Mouse (Mus musculus) gastrocnemius, adult 8-10 months (tissue): Measurements from ENCODE around the gene Klhl22. TPM values are rescaled to one million over a fixed set of nuclear protein-coding genes. Genes with fewer than 3 reads are reported as not detected.

Experiments
- DNase-seq, 2 experiments: peaks; one replicate each; pipeline ENCODE4 v3.0.0; 2022; ENCODE audit warnings: low spot score in 2 of 2
- total RNA-seq, 4 experiments: library from RNA; stranded (reverse); gene quantifications; 2 replicates each; pipeline ENCODE4 v1.2.4; 2022

Klhl22 gene
- total RNA-seq, 4 experiments from 2014 or later: 20.1 to 30.6 (median 25.4) TPM

DNA sequence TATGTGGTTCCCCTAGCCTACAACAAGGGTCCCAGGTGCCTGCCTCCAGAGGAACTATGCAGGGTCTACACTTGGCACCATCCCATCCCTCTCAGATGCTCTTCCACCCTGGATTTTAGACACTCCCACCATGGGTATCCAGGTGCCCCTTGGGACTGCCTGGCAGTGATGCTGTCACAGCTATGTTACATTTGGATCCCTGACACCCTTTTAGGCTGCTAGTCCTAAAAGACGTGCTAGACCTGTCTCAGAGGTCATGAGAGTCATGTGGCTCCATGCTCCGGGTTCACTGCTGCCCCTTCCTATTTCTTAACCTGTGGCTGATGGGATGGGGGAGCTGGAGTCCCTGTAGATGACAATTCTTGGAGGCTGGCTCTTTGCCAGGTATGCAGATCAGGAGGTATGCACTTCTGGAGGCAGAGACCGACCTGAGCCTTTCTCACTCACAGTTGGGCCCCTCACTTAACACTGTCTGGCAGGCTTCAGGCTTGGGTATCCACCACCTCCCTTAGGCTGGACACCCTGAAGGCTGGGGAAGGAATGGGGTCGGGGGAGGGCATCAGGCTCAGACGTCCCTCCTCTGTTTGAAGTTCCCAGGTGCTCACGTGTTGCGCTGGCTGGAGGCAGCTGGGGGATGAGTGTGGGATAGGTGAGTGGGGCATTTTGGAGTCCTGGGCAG is 42.5 kb downstream of the Klhl22 start:
- no peak for DNase-seq

DNA sequence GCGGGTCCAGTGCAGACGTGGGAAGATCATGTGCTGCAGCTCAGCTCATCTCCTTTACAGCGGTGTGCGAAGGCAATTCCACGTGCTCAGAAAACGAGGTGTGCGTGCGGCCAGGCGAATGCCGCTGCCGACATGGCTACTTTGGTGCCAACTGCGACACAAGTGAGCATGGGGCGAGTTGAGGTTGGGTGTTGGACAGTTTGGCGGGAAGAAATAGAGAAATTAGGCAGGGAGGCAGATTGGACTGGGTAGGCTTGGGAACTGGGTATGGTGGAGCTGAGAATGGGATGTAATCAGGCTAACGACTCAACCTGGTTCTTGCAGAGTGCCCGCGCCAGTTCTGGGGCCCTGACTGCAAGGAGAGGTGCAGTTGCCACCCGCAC is 43.0 kb downstream of the Klhl22 start:
- DNase-seq: no peak

DNA sequence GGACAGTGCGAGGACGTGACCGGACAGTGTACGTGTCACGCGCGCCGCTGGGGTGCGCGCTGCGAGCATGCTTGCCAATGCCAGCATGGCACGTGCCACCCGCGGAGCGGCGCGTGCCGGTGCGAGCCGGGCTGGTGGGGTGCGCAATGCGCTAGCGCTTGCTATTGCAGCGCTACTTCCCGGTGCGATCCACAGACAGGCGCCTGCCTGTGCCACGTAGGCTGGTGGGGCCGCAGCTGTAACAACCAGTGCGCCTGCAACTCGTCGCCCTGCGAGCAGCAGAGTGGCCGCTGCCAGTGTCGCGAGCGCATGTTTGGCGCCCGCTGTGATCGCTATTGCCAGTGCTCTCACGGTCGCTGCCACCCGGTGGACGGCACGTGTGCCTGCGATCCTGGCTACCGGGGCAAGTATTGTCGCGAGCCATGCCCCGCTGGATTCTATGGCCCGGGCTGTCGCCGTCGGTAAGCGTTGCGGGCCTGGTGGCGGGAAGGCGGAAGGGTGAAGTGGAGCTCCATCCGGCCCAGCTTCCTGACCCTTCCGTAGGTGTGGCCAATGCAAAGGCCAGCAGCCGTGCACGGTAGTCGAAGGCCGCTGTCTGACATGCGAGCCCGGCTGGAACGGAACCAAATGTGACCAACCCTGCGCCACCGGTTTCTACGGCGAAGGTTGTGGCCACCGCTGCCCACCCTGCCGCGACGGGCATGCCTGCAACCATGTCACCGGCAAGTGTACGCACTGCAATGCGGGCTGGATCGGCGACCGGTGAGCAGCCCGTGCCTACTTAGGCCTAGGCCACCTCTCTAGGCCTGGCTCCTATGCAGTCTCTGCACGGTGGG is 43.6 kb downstream of the Klhl22 start:
- DNase-seq: no peak

DNA sequence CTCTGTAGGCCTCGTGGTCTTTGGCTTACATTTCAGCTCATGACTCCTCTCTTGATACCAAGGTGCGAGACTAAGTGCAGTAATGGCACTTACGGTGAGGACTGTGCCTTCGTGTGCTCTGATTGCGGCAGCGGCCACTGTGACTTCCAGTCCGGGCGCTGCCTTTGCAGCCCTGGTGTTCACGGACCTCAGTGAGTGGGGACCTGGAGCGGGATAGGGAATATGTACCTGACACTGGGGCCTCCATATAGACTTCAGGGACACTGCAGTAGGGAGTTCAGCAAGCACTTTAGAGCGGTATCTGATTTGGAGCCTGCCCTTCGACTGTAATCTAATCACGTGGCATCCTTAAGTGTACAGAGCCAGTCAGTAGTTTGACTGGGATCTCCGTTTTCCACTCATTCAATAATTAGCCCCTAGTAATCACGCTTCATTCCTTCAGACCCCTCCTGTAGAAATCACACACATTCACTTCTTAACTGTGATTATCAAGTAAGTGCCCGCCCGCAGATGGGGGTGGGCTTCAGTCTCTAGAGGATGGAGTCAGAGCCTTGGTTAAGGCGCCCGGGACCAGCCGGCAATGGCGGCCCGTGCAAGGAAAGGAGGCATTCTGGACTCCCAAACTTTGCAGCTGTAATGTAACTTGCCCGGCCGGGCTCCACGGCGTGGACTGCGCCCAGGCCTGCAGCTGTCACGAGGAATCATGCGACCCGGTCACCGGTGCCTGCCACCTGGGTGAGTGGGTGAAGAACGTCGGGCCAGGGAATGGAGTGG is 44.4 kb downstream of the Klhl22 start:
- DNase-seq: no peak

DNA sequence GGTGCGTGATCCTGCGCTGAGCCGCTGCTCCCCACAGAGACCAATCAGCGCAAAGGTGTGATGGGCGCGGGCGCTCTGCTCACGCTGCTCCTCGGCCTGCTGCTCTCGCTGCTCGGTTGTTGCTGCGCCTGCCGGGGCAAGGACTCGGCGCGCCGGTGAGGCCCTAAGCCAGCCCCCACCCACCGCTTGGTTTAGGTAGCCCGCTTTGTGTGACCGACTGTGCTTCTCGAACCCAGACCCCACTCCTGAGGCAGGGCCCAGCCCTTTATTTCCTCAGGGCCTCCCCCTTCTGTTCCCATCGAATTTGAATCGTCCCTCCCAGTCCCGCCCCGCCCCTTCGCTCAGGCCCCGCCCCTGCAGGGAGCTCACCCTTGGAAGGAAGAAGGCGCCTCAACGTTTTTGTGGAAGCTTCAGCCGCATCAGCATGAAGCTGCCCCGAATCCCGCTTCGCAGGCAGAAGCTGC is 45.1 kb downstream of the Klhl22 start:
- DNase-seq: no peak

DNA sequence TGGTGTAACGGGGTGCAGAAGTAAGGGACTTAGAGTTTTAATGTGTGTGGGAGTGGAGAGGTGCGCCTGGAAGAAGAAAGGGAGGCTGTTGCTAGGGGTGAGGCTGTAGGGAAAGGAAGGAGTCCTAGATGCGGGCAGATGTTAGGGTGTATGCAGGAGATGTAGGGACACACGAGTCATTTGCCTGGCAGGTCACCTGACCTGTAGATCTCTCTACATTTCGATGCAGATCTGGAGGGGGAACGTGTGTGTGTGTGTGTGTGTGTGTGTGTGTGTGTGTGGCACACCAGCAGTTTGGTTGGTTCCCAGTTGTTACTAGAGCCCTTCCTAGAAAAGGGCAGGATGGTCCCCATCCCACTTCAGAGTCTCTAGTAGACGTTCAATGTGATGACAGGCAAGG is 45.6 kb downstream of the Klhl22 start:
- no peak for DNase-seq

DNA sequence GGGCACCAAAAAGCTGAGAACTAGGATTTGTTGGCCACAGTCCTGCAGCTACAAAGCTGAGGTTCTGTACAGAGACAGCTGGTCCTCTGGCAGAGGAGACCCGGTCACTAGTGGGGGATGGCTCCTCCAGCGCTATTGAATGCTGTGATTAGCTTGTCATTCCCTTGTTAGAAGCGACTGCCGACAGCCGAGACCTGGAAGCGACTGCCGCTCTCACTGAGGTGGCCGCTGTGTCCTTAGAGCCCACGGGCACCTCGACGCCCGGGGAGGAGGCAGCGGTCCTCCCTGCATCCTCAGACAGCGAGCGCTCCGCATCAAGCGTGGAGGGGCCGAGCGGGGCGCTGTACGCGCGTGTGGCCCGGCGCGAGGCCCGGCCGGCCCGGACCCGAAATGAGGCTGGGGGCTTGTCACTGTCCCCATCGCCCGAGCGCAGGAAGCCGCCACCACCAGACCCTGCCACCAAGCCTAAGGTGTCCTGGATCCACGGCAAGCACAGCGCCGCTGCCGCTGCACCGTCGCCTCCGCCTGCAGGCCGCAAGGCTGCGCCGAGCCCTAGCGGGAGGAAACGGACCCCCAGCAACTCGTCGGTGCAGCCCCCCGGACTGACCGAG is 47.3 kb downstream of the Klhl22 start:
- no peak for DNase-seq

DNA sequence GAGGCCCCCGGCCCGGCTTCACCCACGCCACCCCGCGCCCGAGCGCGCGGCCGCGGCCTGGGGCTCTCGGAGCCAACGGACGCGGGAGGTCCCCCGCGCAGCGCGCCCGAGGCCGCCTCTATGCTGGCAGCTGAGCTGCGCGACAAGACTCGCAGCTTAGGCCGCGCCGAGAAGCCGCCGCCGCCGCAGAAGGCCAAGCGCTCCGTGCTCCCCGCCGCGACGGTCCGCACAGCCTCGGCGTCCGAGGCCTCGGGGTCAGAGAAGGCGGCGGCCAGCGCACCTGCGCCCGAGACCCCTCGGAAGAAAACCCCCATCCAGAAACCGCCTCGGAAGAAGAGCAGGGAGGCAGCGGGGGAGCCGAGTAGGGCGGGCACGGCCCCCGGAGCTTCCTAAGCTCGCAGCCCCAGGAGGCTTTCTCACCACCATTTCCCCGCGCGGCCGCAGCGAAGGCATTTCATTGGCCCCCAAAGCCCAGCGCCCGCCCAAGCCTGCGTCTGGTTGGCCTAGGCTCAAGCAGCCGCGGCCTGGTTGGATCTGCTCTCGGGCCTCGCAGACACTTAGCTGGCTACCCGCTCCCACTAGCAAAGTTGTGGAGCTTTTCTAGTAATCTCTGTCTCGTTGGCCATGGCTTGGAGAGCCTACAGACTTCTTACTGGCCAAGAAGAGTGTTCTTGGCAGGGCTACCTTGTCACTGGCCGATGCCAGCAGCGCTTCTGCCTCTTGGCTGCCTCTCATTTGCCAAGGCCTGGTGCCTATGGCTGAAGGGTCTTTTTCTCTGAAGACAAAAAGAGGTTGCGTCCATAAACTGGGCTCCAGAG is 48.0 kb downstream of the Klhl22 start:
- DNase-seq: peak; percentile 63 to 78

DNA sequence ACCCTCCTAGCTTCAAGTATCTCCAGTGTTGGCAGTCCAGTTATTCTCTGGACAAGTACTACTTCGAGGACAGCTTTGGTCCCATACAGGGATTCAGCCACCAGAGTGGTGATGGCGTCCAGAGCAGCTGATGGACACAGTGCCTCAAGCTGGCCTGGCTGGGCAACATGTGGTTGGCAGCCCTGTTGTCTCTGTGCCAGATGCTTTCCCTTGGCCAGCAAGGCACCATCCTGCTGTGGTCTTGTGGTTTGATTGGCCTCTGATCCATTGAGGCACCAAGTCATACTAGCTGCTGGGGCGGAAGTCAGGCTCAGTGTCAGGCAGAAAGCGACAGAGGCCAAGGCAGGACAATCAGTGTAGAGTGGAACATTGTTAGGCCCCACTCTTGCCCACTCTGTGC is 49.7 kb downstream of the Klhl22 start:
- DNase-seq: no peak

DNA sequence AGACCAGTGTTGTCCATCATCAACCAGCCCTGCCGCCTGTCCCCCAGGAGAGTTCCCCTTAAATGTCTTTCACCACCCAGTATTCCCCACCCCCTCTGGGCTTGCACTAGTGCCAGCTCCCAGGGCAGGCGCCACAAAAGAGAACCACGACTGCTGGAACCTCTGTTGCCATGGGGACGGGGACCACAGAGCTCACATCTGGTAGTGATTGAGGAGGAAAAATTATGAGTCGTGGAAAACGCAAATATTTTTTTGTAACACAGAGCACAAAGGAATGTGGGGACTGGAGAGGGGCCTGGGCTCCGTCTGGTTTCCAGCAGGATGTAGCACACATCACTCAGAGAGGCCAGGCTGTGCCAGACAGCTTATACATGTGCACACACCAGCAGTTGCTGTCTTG is 50.3 kb downstream of the Klhl22 start:
- peak; percentile 51 to 70 for DNase-seq

DNA sequence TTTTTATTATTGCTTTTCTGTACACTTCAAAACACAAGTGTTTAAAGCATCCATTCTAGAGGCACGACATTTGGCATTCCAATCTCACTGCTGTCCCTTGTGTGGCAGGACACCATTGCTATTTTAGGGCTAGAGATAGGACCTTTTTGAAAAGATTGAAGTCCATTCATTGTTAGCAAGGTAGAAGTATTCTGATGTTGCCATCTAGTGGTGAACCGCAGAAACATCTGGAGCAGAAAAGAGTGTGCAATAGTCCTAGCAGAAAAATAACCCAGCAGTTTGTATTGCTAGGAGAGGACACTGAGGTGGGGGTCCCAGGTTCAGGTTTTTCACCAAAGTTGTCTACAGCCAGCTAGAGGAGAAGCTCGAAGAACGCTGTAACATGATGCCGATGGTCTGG is 52.7 kb downstream of the Klhl22 start:
- no peak for DNase-seq

DNA sequence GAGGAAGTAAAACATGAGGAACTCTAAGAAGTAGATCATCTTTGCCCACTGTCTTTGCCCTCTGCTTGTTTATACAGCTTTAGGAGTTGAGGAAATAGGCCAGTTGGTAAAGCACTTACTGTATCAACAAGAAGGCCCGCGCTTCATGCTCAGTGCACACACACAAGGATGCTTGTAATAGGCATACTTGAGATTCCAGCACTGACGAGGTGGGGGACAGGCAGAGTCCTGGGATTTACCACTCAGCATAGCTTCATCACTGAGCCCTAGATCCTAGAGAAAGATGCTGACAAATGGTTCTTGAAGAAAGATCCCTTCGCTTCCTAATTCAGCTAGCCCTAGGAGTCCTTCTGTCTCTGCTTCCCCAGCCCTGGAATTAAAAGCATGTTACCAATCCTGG is 53.8 kb downstream of the Klhl22 start:
- DNase-seq: no peak

DNA sequence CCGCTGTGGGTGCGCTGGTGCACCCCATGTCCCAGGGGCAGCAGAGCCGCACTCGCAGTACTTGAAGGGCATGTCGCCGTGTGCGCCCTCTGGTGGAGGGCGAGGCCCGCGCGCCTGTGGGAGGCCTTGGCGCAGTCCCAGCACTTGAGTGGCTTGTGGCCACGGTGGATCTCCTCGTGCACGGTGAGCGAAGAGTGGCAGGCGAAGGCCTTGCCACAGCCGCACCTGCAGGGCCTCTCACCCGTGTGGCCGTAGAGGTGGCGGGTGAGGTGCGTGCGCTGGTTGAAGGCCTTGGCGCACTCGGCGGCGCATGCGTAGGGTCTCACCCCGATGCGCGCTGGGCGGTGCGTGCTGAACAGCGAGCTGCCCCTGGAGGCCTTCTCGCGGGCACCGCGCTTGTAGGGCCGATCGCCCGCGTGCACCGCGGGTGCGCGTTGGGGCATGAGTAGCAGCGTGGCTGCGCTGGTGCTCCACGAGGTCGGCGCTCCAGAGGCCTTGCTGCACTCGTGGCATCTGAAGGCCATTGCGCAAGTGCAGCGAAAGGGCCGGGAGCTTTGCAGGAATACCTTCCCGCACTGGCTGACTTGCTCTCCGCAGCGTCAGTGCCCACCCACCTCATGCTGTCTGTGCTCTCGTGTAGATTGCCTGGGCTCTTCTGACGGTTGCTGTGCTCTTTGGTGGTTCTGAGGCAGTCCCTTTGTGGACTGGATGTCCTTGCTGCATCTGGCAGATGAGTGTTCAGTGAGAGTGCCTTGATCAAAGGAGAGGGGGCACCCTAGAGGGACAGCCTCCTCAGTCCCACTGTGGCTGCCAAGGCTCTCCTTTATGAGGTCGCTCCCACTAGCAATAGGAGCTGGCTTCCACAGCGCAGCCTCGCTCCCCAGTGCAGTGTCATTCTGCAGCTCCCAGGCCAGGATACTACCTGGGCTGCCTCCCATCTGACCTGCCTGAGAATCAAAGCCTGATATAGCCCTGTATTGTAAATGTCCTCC is 56.3 kb downstream of the Klhl22 start:
- peak; percentile 59 to 65 for DNase-seq

DNA sequence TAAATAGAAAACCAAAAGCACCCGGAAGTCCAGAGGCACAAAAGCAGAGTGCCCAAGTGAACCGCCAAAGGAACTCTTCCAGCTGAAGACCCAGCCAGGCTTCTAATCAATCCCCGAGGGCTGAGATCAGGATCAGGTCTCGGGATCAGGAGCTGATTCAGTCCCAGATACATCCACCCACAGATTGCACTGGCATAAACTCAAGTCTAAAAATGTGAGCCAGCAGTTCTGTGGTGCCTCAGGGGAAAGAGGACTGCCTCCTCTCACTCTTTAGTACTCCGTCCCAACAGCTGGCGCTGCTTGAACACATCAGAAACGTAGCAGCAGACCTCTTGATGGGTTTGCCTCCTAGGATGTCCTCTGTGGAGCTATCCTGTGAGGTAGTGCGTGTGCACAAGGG is 57.1 kb downstream of the Klhl22 start:
- DNase-seq: no peak

DNA sequence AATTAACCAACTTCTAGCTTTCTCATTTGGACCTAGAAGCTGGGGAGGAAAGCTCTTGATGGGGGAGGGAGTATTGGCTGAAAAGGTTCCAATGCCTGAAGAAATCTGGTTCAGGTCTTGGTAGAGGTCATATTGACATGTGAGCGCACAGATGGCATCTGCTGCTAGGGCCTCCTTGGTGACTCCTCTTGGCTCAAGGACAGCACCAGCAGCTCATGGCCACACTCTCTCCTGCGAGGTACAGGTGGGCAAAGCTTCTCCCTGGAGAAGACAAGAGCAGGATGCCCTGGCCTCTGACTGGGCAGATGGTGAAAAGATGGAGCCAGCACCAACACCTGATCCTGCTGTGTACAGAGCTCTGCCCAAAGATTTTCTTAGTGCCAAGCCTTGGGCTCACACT is 67.1 kb downstream of the Klhl22 start:
- no peak for DNase-seq

DNA sequence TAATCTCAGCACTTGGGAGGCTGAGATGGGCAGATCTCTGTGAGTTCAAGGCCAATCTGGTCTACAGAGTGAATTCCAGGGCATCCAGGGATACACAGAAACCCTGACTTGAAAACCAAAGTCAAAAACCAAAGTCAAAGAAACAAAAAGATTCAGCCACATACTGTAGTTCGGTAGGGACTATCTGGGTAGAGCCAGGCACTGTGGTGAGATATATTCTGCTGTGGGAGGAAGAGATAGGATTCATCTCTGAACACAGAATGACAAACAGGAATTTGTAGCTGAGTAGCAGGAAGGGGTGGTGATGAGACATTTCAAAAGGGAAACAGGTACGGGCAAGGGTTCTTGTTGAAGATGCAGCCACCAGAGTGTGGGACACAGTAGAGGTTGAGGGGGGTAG is 68.8 kb downstream of the Klhl22 start:
- DNase-seq: no peak

DNA sequence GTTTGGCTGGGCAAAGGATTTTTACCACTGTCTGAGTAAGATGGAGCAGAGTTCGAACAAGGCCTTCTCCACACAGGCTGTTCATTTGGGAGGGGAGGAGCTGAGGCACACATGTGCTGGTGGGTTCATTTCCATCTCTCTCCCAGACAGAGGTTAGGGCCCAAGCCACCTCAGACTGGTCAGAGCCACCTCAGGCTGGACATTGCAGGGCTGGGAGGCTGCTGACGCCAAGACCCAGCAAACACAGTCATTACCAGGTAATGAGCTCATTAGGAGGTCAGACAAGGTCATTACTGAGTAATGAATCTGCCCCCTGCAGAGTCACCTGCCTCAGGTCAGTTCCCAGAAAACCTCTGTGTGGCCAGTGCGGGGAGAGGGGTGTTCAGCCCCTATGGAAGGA is 69.4 kb downstream of the Klhl22 start:
- no peak for DNase-seq

DNA sequence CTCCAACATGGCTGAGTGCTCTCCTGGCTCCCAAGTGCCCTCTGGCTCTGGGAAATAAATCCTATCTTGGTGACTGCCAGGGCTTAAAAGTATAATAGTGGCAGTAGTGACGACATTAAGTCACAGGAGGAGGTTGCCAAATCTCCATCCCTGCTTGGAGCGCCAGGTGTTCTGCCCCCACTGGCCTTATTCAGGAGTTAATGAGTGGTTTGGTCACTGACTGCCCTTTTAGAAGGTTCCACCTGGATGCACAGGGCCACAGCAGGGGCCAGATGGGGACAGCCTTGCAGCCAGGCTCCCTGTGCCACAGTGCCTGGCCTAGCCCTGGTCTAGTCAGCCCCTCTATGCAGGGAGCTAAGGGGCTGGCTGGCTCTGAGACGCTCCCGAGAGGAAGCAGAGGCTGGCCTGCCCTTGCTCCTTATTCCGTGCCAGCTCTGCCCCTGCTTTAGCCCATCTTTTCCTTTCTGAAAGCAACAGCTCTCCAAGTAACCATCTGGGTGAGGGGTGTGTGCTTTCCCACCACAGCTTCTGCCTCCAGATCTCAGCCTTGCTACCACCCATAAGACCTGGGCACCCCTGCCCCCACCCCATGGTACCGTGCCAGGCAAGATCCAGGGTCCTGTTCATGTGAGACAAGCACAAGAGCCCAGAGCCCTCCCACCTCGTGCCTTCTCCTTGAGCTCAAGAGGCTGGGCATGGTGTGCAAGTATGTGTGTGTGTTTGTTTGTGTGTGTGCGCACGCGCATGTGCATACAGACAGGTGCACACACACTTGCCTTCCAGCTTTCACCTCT is 71.2 kb downstream of the Klhl22 start:
- DNase-seq: no peak

DNA sequence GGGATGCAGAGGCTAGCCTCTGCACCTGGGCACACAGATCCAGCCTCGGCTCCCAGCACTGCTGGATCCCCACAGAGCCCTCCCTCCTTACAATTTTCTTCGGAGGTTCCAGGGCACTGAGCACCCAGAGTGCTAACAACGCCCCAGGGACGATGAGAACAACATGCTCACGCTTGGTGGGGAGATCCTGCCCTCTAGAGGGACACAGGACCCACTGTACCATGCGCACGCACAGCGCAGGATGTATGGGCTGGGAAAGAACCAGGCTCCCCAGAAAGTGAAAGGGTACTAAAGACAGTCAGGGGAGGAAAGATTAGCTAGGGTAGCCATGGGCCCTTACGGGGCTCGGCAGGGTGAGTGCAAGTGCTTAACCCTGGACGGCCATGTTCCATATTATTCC is 72.4 kb downstream of the Klhl22 start:
- no peak for DNase-seq
